Mouse (Mus musculus): ENCODE measurements around the gene Siah1a. TPM values are rescaled to one million over a fixed set of nuclear protein-coding genes. Genes with fewer than 3 reads are reported as not detected.

The Siah1a gene
- 10 to 100 TPM; 11.1 to 14.3 (median 12.8) TPM for total RNA-seq (2022)

DNA sequence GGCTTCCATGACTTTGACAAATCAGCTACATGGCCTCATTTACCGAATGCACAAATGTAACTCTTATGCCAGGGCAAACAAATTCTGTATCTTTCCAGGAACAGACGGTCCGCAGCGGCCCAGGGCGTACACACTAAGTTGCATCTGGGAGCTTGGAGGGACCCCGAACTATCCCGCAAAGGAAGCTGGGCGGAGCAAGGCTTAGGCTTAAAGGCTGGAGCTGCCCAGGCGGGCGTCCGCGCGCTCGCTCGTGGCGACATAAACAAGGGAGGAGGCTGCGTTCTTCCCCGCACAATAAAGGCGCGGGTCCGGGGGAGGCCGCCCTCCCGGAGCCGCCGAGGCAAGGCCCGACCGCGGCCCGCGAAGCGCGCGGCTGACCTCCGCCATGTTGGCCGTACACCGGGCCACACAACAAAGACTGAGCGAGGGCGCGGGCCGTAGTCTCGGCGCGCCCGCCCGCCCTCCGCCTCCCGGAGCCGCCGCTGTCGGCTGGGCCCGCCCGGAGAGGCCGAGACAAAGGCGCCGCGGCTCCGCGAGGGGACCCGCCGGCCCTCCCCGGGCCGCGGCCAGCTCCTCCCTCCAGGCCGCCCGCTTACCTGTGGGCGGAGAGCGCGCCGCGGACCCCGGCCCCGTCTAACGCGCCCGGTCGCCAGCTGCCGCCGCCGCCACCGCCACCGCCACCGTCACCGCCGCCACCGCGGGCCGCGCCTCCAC is at the start of gene Siah1a, which contains the start of gene Gm10638:
Siah1a (minus strand) TSS at position 714 of the 714 bp plus-strand sequence.
Gm10638 (plus strand) TSS at position 479 of the 714 bp plus-strand sequence.
- DNase-seq (ENCODE audit: low spot score), result peak; percentile 59

DNA sequence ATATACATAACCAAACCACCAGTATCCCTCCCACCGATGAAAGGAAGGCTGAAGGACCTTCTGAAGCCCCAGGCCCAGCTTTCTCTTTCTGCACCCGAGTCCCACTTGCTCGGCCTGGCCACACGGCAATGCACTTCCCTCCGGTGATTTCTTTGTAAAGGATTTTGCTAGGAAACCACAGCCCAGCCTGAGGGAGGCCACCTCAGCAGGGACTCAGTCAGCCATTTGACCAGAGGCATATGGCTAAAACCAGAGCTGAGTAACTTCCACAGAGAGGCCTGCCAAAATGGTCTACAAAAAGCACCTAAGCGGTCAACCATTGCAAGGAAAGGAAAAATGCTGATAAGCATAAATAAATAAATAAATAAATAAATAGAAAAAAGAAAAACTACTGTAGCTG is 49.0 kb upstream of the Siah1a start:
- DNase-seq (ENCODE audit: low spot score), result no peak

DNA sequence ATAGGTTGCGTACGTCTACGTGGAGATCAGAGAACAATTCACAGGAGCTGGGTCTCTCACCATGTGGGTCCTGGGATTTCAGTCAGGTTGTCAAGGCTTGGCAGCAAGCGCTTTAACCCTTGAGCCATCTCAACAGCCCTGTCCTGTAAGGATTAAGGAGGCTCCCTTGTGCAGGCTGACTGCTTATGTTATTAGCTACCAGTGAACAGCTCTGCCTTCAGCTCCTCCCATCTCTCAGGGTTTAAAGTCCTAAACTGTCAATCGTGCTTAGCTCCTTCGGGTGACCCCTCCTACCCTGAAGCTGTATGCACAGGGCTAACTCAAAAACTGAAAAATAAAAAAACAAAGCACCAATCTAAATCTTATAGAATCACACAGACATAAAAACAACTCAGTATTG is 45.8 kb upstream of the Siah1a start:
- DNase-seq (ENCODE audit: low spot score), result no peak

DNA sequence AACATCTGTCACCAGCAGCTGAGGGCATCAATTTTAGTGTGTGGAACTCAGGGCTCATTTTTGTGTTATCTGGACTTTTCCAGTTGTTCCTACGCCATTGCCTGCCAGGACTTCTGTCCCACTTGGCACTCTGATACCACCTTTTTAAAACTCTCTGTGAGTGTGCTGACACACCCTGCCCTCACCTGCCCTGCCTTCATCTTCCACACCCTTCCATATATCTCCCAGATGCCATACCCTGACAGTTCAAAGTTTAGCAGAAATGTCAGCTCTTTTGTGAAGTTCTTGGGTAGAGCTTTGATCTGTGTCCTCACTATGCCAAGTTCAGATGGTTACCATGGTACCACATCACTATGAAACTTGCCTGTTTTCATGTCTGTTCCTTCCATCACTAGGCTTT is 43.8 kb upstream of the Siah1a start:
- DNase-seq (ENCODE audit: low spot score), result no peak

DNA sequence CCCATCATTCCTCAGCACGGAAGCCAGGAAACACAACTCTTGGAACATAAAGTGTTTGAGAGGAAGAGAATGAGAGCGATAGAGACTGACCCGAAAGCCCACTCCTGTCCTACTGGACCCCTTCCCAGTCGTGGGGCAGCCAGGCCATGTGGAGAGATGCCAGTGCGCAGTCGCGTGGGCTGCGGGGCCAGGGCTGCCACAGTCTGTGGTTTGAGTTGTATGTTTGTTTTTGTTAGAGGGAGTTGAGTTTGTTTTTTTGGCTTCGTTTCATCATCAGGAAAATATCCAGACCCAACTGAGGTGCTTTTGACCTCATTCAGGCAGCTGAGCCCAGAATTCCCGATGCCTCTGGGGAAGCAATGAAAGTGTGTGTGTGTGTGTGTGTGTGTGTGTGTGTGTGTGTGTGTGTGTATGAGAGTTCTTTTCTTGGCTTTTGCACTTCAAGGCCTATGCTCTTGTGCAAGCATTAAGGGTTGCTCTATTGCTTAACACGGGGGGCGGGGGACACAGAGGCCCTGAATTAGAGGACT is 42.2 kb upstream of the Siah1a start:
- peak; percentile 83 for DNase-seq (ENCODE audit: low spot score)

DNA sequence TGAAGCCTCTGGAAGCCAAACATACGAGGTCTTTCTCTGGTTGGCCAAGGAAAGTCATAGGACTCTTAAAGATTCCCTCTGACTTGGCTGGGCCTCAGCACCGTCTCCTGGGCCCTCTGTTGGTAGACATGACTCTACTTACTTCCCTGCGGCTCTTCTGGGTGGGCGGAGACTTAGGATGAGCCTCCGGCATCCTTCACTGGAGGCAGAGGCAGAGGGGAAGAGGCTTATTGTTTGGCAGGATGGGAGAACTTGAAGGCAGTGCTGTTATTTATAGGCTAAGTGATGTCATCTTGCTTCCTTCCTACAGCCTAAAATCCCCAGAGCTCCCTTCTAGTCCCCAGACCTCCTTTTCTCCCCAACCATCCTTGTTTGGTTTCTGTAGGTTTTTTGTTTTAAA is 40.8 kb upstream of the Siah1a start:
- peak; percentile 52 for DNase-seq (ENCODE audit: low spot score)

DNA sequence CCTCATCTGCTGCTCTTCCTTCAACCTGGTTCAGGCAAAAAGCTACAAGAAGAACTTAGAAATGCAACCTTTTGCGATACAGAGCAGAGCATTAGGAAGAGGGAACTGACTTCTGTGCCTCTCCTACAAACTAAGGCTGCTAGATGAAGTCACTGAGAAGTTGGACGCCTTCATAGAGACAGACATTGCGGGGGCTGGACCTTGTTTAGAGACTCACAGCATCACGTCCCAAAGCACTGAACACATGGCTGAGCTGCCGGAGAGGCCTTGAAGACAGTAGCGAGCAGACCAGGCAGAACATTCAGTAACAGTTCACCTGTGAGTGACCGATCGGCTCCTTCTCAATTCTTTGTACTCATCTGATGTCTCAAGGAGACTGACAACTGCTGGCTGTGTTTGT is 35.4 kb upstream of the Siah1a start:
- no peak for DNase-seq (ENCODE audit: low spot score)

DNA sequence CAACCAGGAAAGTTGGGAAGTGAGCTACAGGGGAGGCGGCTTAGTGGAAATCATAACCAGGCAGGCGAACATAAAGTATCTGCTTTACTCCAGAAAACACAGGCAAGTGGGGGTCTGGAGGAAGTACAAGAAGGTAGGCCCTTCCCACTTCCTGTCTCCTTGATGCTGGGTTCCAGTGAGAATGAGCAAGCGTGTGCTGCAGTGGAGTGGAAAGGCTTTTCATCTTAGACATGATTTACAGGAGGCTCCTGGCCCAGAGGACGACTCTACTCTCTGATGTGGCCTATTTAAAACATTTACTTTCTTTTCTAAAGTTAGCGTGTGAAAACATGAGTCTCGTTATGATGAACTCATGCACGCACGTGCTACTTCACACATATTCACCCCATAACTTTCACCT is 33.5 kb upstream of the Siah1a start:
- no peak for DNase-seq (ENCODE audit: low spot score)

DNA sequence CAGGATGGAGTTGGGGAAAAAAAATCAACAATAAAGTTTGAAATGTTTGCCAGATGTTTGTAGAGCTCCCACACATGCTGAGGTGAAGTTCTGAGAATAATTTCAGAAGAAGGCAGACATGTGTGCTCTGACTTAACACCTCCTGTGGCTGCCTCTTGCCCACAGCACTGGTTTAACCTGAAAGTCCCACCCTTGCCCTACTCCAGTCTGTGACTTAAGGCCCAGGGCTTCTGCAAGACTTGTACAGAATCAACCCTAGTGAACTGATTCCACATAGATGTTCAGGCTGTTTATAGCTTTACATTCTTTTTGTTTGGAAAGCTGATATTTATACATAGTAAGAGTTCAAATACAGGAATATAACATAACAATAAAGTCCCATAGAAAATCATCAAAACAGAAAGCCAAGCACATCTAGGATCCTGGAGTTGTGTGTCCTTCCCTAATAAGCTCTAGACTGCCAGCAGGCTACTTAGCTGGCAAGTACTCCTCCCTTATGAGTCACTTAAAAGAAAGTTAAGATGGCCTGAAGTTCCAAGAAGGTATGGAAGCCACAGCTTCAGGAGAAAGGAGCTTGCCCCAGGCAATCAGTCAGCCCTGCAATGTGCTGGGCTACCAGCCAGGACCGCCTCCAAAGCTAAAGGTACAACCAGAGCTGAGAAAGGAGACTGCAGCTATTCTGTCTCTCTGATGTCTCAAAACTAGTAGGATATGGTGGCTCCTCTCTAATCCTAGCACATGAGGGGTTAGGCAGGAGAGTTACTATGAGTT is 24.4 kb upstream of the Siah1a start:
- DNase-seq (ENCODE audit: low spot score), result no peak

DNA sequence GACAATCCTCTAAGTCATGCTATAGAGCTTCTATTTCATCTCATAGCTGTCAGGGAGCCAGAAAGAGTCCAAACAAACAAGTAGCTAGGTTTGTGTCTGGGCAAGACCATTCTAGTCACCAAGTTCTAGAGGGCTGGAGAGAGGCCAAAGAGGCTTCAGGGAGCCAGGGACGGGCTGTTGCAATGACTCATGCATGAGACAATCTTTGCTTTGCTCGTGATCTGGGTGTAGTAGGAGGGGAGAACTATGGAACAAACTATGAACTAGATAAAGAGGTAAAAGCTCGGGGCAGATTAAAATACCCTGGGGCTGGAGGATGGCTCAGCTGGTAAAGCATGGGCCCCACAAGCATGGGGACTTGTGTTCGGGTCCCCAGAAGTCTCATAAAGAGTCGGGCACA is 22.8 kb upstream of the Siah1a start:
- peak; percentile 80 for DNase-seq (ENCODE audit: low spot score)

DNA sequence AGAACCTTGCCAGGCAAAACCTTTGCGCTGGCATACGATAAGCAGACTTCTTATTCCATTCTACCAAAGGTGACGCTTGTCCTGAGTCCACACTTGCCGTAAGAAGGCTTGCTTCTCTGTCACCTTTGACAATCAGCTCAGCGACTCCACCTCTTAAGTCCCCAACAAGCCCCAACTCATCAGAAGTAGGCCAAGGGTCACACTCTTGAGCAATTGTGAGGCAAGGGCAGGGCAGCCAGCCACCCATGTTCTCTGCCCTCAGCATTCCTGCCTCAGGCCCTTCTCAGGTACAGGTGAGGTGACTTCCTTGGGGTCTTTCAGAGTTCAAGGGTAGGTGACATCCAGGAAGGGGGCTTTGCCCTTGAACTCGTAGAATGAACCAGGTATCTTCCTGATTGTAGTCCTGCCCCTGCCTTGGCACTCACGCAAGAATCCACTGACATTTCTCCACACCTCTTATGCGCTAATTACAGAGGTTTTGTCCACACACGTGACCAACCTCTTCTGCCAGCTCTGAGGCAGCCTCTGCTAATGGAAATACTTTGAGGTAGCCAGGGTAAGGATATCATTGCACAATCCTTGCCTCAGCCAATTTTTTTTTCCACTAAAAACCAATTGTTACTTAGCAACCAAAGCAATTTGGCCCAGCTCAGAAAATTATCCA is 20.9 kb upstream of the Siah1a start:
- no peak for DNase-seq (ENCODE audit: low spot score)

DNA sequence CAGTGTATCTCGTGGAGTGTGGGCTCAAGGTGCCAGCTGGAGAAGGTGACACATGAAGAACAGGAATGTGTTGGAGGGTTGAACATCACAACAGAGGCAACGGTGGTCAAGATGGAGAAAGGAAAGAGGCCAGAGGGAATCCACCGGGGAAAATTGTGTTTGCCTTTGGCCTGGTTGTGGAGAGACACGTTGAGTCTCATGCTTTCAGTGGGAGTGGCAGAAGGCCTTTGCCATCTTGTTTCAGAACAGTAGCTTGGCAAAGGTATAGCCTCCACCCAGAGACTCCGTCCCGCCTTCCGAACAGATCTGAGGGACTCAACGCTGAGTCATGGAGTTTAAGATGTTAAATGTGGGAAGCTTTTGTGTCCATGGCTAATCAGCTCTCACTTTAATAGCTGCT is 19.9 kb upstream of the Siah1a start:
- no peak for DNase-seq (ENCODE audit: low spot score)

DNA sequence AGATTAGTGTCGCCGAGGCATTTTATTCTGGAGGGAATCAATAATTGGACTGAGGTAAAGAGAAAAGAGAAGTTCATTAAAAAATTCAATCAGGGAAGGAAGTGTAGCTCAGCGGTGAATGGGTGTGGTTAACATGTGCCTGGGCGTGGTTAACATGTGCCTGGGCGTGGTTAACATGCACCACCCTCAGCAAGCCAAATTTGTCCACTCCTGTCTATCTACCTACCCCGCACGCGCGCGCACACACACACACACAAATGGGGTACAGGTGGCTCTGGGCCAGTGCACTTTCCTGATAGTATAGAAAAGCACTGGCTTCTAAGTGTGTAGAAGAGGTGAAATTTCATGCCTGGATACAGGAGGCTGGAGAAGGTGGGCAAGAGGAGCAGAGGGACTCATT is 19.4 kb upstream of the Siah1a start:
- no peak for DNase-seq (ENCODE audit: low spot score)

DNA sequence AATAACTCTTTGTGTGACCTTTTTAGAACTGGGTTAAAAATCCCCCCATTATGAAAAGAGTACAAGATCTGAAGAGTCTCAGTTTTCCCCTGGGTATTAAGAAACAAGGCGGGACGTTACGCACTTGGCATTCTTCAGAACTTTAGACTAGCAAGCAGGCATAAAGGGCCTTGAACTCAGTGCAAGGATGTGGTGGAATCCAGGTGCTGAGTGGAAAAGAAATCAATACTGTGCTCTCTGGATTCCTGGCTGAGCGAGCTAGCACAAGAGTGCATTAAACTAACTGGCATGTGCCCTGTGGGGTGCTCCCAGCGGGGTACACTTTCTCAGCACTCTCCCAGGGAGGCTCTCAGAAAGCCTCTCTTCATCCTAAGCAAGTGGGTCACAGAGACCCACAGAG is 17.1 kb upstream of the Siah1a start:
- no peak for DNase-seq (ENCODE audit: low spot score)

DNA sequence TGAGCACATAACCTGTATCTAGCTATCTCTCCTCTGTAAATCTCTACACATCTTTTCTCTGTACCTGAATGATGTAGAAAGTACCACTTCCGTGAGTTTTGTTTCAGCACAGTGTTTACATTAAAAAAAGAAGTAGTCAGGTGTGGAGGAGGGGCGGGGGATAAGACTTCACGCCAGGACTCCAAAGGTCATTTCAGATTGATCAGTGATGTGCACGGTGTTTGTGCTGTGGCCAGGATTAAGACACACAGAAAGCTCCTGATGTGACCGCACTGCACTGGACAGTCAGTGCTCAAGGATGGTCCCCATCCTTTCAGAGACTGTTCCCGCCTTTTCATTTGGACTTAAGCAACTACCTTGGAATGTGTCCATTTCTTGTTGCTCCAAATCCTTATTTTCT is 15.0 kb upstream of the Siah1a start:
- no peak for DNase-seq (ENCODE audit: low spot score)

DNA sequence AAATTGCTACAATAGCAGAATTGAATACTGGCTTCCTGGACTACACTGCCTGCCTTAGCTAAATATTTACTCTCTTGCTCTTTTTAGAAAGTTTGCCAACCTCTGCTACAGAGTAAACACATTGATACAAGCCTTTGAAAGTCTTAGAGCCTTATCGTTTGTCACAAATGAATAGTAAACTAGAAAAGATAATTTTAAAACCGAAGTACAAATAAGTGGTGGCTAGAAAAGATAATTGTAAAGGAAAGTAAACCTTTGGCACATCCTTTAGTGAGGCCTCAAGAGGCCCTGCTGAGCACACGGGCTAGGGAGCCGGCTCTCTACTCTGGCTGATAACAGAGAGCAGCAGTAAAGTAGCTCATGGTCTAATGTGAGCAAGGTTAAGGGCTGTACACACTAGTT is 13.4 kb upstream of the Siah1a start:
- no peak for DNase-seq (ENCODE audit: low spot score)

DNA sequence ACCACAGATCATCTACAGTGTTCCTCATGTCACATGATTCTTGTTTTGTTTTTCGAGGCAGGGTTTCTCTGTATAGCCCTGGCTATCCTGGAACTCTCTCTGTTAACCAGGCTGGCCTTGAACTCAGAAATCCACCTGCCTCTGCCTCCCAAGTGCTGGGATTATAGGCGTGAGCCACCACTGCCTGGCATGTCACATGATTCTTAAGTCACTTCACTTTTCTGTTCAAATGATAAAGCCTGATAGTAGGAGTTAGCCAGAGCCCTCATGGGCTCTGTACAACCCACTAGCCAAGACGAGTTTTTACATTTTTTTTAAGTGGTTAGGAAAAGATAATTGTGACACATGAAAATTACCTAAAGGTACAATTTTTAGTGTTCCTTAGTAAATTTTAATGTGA is 12.9 kb upstream of the Siah1a start:
- no peak for DNase-seq (ENCODE audit: low spot score)

DNA sequence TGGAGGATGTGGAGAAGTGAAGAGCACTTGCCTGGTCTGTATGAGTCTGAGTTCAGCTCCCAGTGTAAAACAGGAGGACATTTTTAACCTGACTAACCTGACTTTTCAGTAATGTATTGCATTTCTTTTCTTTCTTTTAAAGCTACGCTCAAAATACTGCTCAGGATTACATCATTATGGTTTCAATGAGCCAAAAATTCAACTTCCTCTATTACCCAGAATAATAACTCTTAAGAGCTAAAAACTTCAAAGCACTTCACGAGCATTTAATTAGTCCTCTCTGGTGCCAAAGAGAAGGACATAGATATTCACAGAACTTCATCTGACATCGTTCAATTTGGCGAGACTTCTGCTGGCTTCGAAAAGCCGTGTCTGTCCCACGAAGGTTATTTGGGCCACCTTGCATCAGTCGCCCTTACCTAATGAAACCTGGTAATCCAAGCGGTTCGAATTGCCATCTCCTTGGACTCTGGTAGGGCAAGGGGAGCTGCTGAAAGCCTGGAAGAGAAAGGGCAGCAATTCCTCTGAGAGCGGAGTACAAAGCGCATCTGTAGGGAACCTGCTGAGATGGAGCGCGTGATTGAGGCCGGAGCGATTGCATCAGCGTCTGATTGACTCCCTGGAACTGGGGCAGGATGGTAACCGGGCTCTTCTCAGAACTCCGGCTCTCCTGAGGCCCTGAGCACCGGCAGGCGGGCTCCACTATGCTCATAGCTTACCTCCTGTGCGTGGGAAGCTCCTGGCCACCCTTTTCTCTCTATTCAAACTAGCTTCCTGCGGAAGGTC is 11.4 kb upstream of the Siah1a start:
- DNase-seq (ENCODE audit: low spot score), result peak; percentile 48

DNA sequence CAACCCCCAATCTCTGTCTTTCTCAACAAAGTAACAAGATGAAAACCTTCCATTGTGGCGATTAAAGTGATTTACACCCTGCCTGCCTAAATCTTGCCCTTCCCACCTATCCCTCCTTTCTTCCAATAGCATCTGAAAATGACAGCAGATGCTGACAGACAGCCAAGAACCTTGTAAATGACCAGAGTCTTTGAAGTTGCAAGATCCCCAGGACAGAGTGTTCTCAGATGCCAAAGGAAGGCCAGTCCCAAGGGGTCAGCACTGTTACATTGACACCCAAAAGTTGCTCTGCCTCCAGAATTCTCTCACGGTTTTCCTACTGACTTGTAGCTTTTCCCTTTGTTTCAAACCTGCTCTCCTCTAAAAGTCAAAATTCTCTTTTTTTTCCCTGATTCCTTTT is 4.1 kb upstream of the Siah1a start:
- no peak for DNase-seq (ENCODE audit: low spot score)

DNA sequence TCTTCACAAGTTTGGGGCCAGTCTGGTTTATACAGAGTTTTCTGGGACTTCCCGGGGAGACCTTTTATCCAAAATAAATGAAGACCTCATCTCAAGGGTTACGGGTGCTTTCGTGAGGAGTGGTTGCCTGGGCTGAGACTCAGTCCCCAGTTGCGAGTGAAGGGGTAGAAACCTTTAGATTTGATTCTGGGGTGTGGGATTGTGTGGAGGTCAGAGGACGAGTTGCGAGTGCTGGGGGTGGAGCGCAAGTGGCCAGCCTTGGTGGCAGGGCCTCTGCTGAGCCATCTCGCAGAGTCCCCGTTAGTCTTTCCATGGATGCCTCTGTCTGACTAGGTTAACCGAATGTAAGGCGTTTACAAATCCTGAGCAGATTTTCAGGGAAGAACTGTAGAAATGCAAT is 777 bp upstream of the Siah1a start:
- no peak for DNase-seq (ENCODE audit: low spot score)

DNA sequence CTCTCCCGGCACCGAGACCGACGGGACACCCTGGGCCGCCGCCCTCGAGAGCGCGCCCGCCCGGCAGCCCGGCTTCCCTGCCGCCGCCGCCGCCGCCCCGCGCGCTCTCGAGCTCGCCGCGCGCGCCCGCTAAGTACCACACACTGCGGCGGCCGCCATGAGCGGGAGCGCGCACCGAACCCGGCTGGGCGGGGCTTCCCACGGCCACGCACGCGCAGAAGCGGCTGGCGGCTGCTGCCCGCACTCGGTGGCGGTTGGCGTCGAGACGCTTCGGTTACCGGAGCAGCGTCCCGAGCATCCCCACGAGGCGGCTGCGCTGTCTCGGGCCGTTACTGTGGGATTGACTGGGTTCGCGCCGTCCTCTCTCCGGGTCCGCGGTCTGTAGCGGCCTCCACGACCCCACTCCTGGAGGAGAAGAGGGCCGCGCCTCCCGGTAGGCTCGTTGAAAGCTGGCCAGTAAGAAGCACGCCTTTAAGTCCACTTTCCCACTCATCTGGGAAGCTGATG is 254 bp upstream of the Siah1a start:
- peak; percentile 93 for DNase-seq (ENCODE audit: low spot score)
